Mouse (Mus musculus) cortical plate, adult 2 months (tissue): Measurements from ENCODE around the gene Spryd4. TPM values are rescaled to one million over a fixed set of nuclear protein-coding genes. Genes with fewer than 3 reads are reported as not detected.
"Not testable (repeated sequence)": the region's sequence is repeated elsewhere in the genome, so short reads cannot be mapped to it uniquely, and the experiment has no call there.

ENCODE experiments used
- H3K27ac ChIP-seq: fragments of 200-500 bp; 2 replicates; pipeline ENCODE4 v1.5.1; 2012; ENCODE audit warnings: low read length, control low read depth, inconsistent platforms; ENCODE audit not compliant: insufficient read depth
- H3K4me1 ChIP-seq: fragments of 200-500 bp; 2 replicates; pipeline ENCODE4 v1.6.1; 2011; ENCODE audit warnings: low read length; ENCODE audit not compliant: control insufficient read depth, insufficient read depth
- H3K4me3 ChIP-seq: fragments of 200-500 bp; 2 replicates; pipeline ENCODE4 v1.5.1; 2011; ENCODE audit warnings: mild to moderate bottlenecking, low read length, control low read depth; ENCODE audit not compliant: insufficient read depth
- CTCF ChIP-seq: fragments of 200-500 bp; IDR thresholded peaks from 2 replicates; pipeline ENCODE4 v1.5.1; 2011; ENCODE audit warnings: mild to moderate bottlenecking, control low read depth, low read length; ENCODE audit not compliant: insufficient read depth; ENCODE audit errors: extremely low read depth
- POLR2A ChIP-seq: fragments of 200-500 bp; IDR thresholded peaks from 2 replicates; pipeline ENCODE4 v1.6.1; 2011; ENCODE audit warnings: mild to moderate bottlenecking, low read length, control low read depth; ENCODE audit not compliant: insufficient read depth; ENCODE audit errors: extremely low read depth
- polyA plus RNA-seq: library from polyadenylated mRNA; depleted of rRNA; stranded (reverse); fragments of >200 nt; gene quantifications from 2 replicates; pipeline ENCODE4 v1.2.3, GENCODE M21; 2012

Gene Spryd4
- polyA plus RNA-seq, 1 experiment: 10.0 TPM

GRCm38 (mm10) chr10:128228009-128228408 is 16.4 kb upstream of the Spryd4 start:
- H3K27ac ChIP-seq: no peak overlapping the region
- no peak overlapping the region for H3K4me3 ChIP-seq
- no peak for TF ChIP-seq POLR2A
- no peak for TF ChIP-seq CTCF
- H3K4me1 ChIP-seq: no peaks in the 10 kb centered on the region; the same call in 1 of the 2 replicates

- TF ChIP-seq CTCF (no peak), POLR2A (no peak)
- no peak overlapping the region for H3K4me3 ChIP-seq
- H3K4me1 ChIP-seq: no peaks in the 10 kb centered on the region; the same call in 1 of the 2 replicates
- no peak overlapping the region for H3K27ac ChIP-seq
These were observed 16.0 kb upstream of the Spryd4 start for GRCm38 (mm10) chr10:128227592-128227991.

- H3K4me1 ChIP-seq: no peaks in the 10 kb centered on the region; the same call in 1 of the 2 replicates
- no peak within 1 kb of the TSS for H3K27ac ChIP-seq
- TF ChIP-seq CTCF (no peak), POLR2A (no peak)
- H3K4me3 ChIP-seq: no peak within 1 kb of the TSS
These were observed 13.9 kb upstream of the Spryd4 start, which contains the start of gene Mip for GRCm38 (mm10) chr10:128225538-128225937. Gene Mip (plus strand): TSS chr10:128225838.

GRCm38 (mm10) chr10:128225064-128225463 is 13.5 kb upstream of the Spryd4 start:
- TF ChIP-seq CTCF (no peak), POLR2A (no peak)
- H3K4me1 ChIP-seq: no peaks in the 10 kb centered on the region; the same call in 1 of the 2 replicates
- H3K4me3 ChIP-seq: no peak overlapping the region
- H3K27ac ChIP-seq: no peak overlapping the region

- Histone ChIP-seq H3K4me1 (no peaks in the 10 kb centered on the region; the same call in 1 of the 2 replicates), H3K4me3 (no peak overlapping the region), H3K27ac (no peak overlapping the region)
- TF ChIP-seq POLR2A: no peak
- no peak for TF ChIP-seq CTCF
These were observed 10.1 kb upstream of the Spryd4 start for GRCm38 (mm10) chr10:128221533-128222286.

- no peak overlapping the region for H3K4me3 ChIP-seq
- H3K4me1 ChIP-seq: no peaks in the 10 kb centered on the region
- TF ChIP-seq CTCF: no peak
- no peak for TF ChIP-seq POLR2A
- H3K27ac ChIP-seq: no peak overlapping the region
These were observed 6.9 kb upstream of the Spryd4 start for GRCm38 (mm10) chr10:128218387-128219117.

- no peak overlapping the region for H3K4me3 ChIP-seq
- TF ChIP-seq POLR2A (no peak), CTCF (no peak)
- H3K27ac ChIP-seq: no peak overlapping the region
- 0 out of 2 replicates have a peak, but pooled peaks cover 3% of the 10 kb centered on the region for H3K4me1 ChIP-seq
These were observed 3.4 kb upstream of the Spryd4 start for GRCm38 (mm10) chr10:128214981-128215380.

GRCm38 (mm10) chr10:128214112-128214511 is 2.5 kb upstream of the Spryd4 start:
- H3K4me3 ChIP-seq, H3K27ac ChIP-seq, H3K4me1 ChIP-seq: not testable (repeated sequence)

- H3K27ac ChIP-seq: no peak overlapping the region
- TF ChIP-seq CTCF: peak; percentile 66
- TF ChIP-seq POLR2A: no peak
These were observed 1.3 kb upstream of the Spryd4 start for GRCm38 (mm10) chr10:128212871-128213323.

GRCm38 (mm10) chr10:128212148-128212547 is 541 bp upstream of the Spryd4 start:
- peak overlapping the region; percentile 39 for H3K4me3 ChIP-seq
- H3K4me1 ChIP-seq: 0 out of 2 replicates have a peak, but pooled peaks cover 3% of the 10 kb centered on the region
- H3K27ac ChIP-seq: no peak overlapping the region
- TF ChIP-seq CTCF: no peak
- no peak for TF ChIP-seq POLR2A

More at GRCm38 (mm10) chr10:128212871-128213323, 1.3 kb upstream of the Spryd4 start:
- Histone ChIP-seq H3K4me1 (0 out of 2 replicates have a peak, but pooled peaks cover 3% of the 10 kb centered on the region), H3K4me3 (peak overlapping the region; percentile 23; the same call in 1 of the 2 replicates)
